In the genomic region with DNA sequence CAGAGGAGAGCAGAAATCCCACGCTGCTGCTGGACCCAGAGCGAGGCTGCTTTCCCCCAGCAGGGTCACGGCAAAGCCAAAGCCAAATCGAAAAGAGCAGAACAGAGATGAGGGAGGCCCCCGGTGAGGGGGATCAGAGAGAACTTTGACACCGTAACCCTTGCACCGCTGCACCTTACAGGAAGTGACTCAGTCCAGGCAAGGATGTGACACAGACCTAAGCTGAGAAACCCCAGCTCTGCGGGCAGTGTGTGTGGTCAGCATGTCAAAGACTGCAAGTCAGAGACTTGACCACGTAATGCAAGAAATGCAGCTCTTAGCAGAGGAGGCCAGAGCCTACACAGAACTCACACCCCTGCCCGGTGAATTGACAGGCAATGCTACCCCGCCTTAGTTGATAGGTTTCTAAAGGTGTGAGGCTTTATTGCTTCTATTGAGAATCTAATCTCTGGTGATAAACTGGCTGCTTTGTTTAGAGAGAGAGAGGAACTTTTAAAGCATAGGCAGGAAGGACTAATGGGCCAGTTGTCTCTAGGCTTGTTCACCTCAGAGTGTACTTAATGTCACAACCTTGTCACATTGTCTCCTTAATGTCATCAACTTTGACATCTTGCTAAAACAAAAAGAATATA, we compare ENCODE assay signal across 13 mouse cellular contexts. TPM values are rescaled to one million over a fixed set of nuclear protein-coding genes. Genes with fewer than 3 reads are reported as not detected.
DNase-seq lines count a peak whose midpoint lies in the region; ATAC-seq and TF ChIP-seq lines count a peak whose summit lies in the region.
"Had no signal": no experiment of that assay in that cellular context is flagged by ENCODE, and none has a peak within 500 bp of the region (broad histone marks: within the 10 kb centered on the region; RNA-seq: fewer than 3 reads in every experiment).

No protein-coding gene starts in this region.

- no peak for TF ChIP-seq CTCF in lung, postnatal 0 days (IDR thresholded peaks at IDR 0.05)

- H3K4me3 ChIP-seq in lung, postnatal 0 days (ENCODE audit: low read depth, low read length) = no peak overlapping the region
- H3K4me3 ChIP-seq in stomach, embryonic 15.5 days (replicated peaks) = no peak overlapping the region
- H3K4me3 ChIP-seq in forebrain, embryonic 11.5 days (ENCODE audit: low read depth, low read length) = no peak overlapping the region

- H3K27ac ChIP-seq in lung, postnatal 0 days (ENCODE audit: low read length) = no peak overlapping the region
- H3K27ac ChIP-seq in stomach, embryonic 15.5 days = no peak overlapping the region
- no peak overlapping the region for H3K27ac ChIP-seq in forebrain, embryonic 11.5 days (ENCODE audit: low read depth, low read length)

- TF ChIP-seq EP300 in lung, postnatal 0 days (IDR thresholded peaks at IDR 0.05) = no peak

- peak; percentile 26 for DNase-seq in lung, postnatal 0 days (ENCODE audit: low spot score)
- no peak for DNase-seq in lung, postnatal 25 days (ENCODE audit: low spot score)
- DNase-seq in forebrain, embryonic 11.5 days (ENCODE audit: low spot score) = no peak
- no peak for DNase-seq in left cerebral cortex, postnatal 4 days
- DNase-seq: adrenal gland, adult 2 months; heart, postnatal 10 days; kidney, adult 18-20 months; layer of hippocampus, adult 9-11 months; right cerebral cortex, postnatal 14 days had no signal

- intact Hi-C loops in left cerebral cortex, postnatal 4 days (cut with DNase I) = no loop called here

- H3K4me1 ChIP-seq in lung, postnatal 0 days (ENCODE audit: insufficient read depth, low read depth, low read length) = no peaks in the 10 kb centered on the region
- H3K4me1 ChIP-seq in stomach, embryonic 15.5 days = peaks cover 12% of the 10 kb centered on the region
- 0 out of 2 replicates have a peak, but pooled peaks cover 2% of the 10 kb centered on the region for H3K4me1 ChIP-seq in forebrain, embryonic 11.5 days (replicated peaks; ENCODE audit: control insufficient read depth, insufficient read depth, low read length)

- H3K36me3 ChIP-seq in lung, postnatal 0 days (ENCODE audit: insufficient read depth, low read length) = no peaks in the 10 kb centered on the region
- H3K36me3 ChIP-seq in stomach, embryonic 15.5 days = no peaks in the 10 kb centered on the region
- H3K36me3 ChIP-seq in forebrain, embryonic 11.5 days (ENCODE audit: control insufficient read depth, insufficient read depth, low read length) = no peaks in the 10 kb centered on the region

- H3K4me2 ChIP-seq in lung, postnatal 0 days (replicated peaks; ENCODE audit: low read depth, low read length) = no peak overlapping the region
- H3K4me2 ChIP-seq in stomach, embryonic 15.5 days = peak overlapping the region; percentile 8; the same call in 1 of the 2 replicates
- no peak overlapping the region for H3K4me2 ChIP-seq in forebrain, embryonic 11.5 days (ENCODE audit: low read depth, low read length, severe bottlenecking)

- no peaks in the 10 kb centered on the region for H3K9me3 ChIP-seq in lung, postnatal 0 days (ENCODE audit: low read length)
- H3K9me3 ChIP-seq in stomach, embryonic 15.5 days = no peaks in the 10 kb centered on the region
- no peaks in the 10 kb centered on the region for H3K9me3 ChIP-seq in forebrain, embryonic 11.5 days (ENCODE audit: control insufficient read depth, low read length)

- ATAC-seq in lung, postnatal 0 days = peak; percentile 48; the same call in 1 of the 2 replicates
- ATAC-seq in CD4-positive, CD25-positive, alpha-beta regulatory T cell, adult 4 months = peak; percentile 57
- peak; percentile 65 for ATAC-seq in inflammation-experienced regulatory T-cells, adult 6 months
- ATAC-seq in stomach, embryonic 15.5 days (ENCODE audit: insufficient read depth, low FRiP score, low read depth) = no peak
- no peak for ATAC-seq in forebrain, embryonic 11.5 days (replicated peaks; ENCODE audit: low FRiP score)

- no peaks in the 10 kb centered on the region for H3K27me3 ChIP-seq in lung, postnatal 0 days (replicated peaks; ENCODE audit: insufficient read depth, low read length)
- H3K27me3 ChIP-seq in stomach, embryonic 15.5 days (replicated peaks) = no peaks in the 10 kb centered on the region
- no peaks in the 10 kb centered on the region for H3K27me3 ChIP-seq in forebrain, embryonic 11.5 days (ENCODE audit: control insufficient read depth, insufficient read depth, low read length)

- WGBS in lung, postnatal 0 days = 41% methylated on average over 11 of the region's 11 CpGs
- 28% methylated on average over 11 of the region's 11 CpGs for WGBS in stomach, embryonic 15.5 days
- WGBS in forebrain, embryonic 11.5 days = 72% methylated on average over 11 of the region's 11 CpGs

- no peak overlapping the region for H3K9ac ChIP-seq in lung, postnatal 0 days (replicated peaks; ENCODE audit: low read depth)
- H3K9ac ChIP-seq in stomach, embryonic 15.5 days = no peak overlapping the region
- no peak overlapping the region for H3K9ac ChIP-seq in forebrain, embryonic 11.5 days (ENCODE audit: low read length)

RNA-seq across cellular contexts. Expression of gene Fam83f, which starts 32.5 kb away (rescaled TPM):
- 0.73 and 0.80 TPM in 2 replicates for polyA plus RNA-seq in lung, postnatal 0 days (2015; fragmentation: Nextera tagmentation; extraction: Ambion mirVana)
- under 1 TPM in 1 of 2 experiments, not detected in 1; 0.30 TPM for polyA plus RNA-seq in CD4-positive, CD25-positive, alpha-beta regulatory T cell, adult 4 months (2017; shearing (Covaris generic))
- polyA plus RNA-seq in inflammation-experienced regulatory T-cells, adult 6 months (2017; shearing (Covaris generic)) = not detected
- 18.7 and 20.7 TPM in 2 replicates for polyA plus RNA-seq in stomach, embryonic 15.5 days (2015; fragmentation: Nextera tagmentation; extraction: Ambion mirVana)
- 0.32 and 0.51 TPM in 2 replicates for polyA plus RNA-seq in forebrain, embryonic 11.5 days (2014; fragmentation: Nextera tagmentation; extraction: Ambion mirVana)
- total RNA-seq in left cerebral cortex, postnatal 4 days (2021) = under 1 TPM; 0.44 to 0.52 TPM
- total RNA-seq: MEL had no signal

Comparison
In these comparisons a context has a peak if more than half of its experiments do, and no peak if none do; other contexts are left out.
1. ATAC-seq: peak in lung, postnatal 0 days (single experiment), CD4-positive, CD25-positive, alpha-beta regulatory T cell, adult 4 months (single experiment) and inflammation-experienced regulatory T-cells, adult 6 months (single experiment); none in stomach, embryonic 15.5 days (single experiment) and forebrain, embryonic 11.5 days (single experiment).
2. RNA of gene Fam83f, which starts 32.5 kb away (polyA plus RNA-seq): 18.7 to 20.7 TPM in stomach, embryonic 15.5 days; 0.73 to 0.80 TPM in lung, postnatal 0 days, 0.32 to 0.51 TPM in forebrain, embryonic 11.5 days, 0.30 TPM in CD4-positive, CD25-positive, alpha-beta regulatory T cell, adult 4 months and not detected in inflammation-experienced regulatory T-cells, adult 6 months; every median in the first group is over 10 times any median in the second.